Mouse (Mus musculus): ENCODE measurements around the gene Gm49403. TPM values are rescaled to one million over a fixed set of nuclear protein-coding genes. Genes with fewer than 3 reads are reported as not detected.
"Not testable (repeated sequence)": the region's sequence is repeated elsewhere in the genome, so short reads cannot be mapped to it uniquely, and the experiment has no call there.

Gene Gm49403
- polyA plus RNA-seq, 1 experiment from 2014 or later = not detected

- ChIA-PET CTCF (interaction anchor here (1.4 to 1.9 kb wide), 4 partner anchors 9 to 53 kb away, joined by 3 to 4 read pairs (median 3); partner anchors contain the start of gene Mta2), POLR2A (interaction anchor here (0.7 to 2.0 kb wide), 6 partner anchors 9 to 221 kb away, joined by 3 to 5 read pairs (median 4); partner anchors contain the start of gene Ubxn1)
- peak; percentile 76 for DNase-seq (ENCODE audit: low read depth, low spot score)
- TF ChIP-seq CTCF (IDR thresholded peaks at IDR 0.05) = no peak
- peak; percentile 94 for ATAC-seq
- in situ Hi-C loops (cut with MboI; ENCODE audit: low pct_unique_long_range_greater_than_20kb) = no loop called here
- no peaks in the 10 kb centered on the region for H3K27me3 ChIP-seq
These were observed 5.0 kb downstream of the Gm49403 start, which contains the start of the genes 1810009A15Rik and Gm49416 for GRCm38 (mm10) chr19:8888511-8889385. Gene 1810009A15Rik, plus strand, starts transcription at chr19:8888853. Gene Gm49416, plus strand, starts transcription at chr19:8888926.

- no peak for TF ChIP-seq CTCF (IDR thresholded peaks at IDR 0.05)
- ChIA-PET CTCF (interaction anchor here (1.0 to 1.1 kb wide), 3 partner anchors 12 to 48 kb away, joined by 3 to 4 read pairs (median 3); no protein-coding TSS in a partner anchor), POLR2A (interaction anchor here (0.6 to 2.0 kb wide), 4 partner anchors 8 to 52 kb away, joined by 3 to 6 read pairs (median 4); partner anchors contain the start of gene Uqcc3)
- DNase-seq (ENCODE audit: low read depth, low spot score) (peak; percentile 49), ATAC-seq (peak; percentile 9)
- in situ Hi-C loops (cut with MboI; ENCODE audit: low pct_unique_long_range_greater_than_20kb) = no loop called here
- no peaks in the 10 kb centered on the region for H3K27me3 ChIP-seq
These were observed 9.4 kb downstream of the Gm49403 start, which contains the start of gene Ints5 for GRCm38 (mm10) chr19:8892829-8893766. Gene Ints5, plus strand, starts transcription at chr19:8893005.

GRCm38 (mm10) chr19:8895397-8895960 lies 11.7 kb downstream of the Gm49403 start:
- in situ Hi-C loops (cut with MboI; ENCODE audit: low pct_unique_long_range_greater_than_20kb) = no loop called here
- no peak for TF ChIP-seq CTCF (IDR thresholded peaks at IDR 0.05)
- CTCF ChIA-PET = no interaction called here
- ATAC-seq = no peak
- no peak for DNase-seq (ENCODE audit: low read depth, low spot score)
- POLR2A ChIA-PET = interaction anchor here (0.5 kb wide), 1 partner anchor 124 kb away, joined by 3 read pairs; no protein-coding TSS in a partner anchor
- no peaks in the 10 kb centered on the region for H3K27me3 ChIP-seq

- in situ Hi-C loops (cut with MboI; ENCODE audit: low pct_unique_long_range_greater_than_20kb); CTCF ChIA-PET; ATAC-seq; DNase-seq (ENCODE audit: low read depth, low spot score); H3K27me3 ChIP-seq: not testable (repeated sequence)
- POLR2A ChIA-PET = interaction anchor here (0.5 kb wide), 1 partner anchor 125 kb away, joined by 3 read pairs; no protein-coding TSS in a partner anchor
These were observed 12.5 kb downstream of the Gm49403 start for GRCm38 (mm10) chr19:8896231-8896630.

GRCm38 (mm10) chr19:8897211-8897864 lies 13.6 kb downstream of the Gm49403 start:
- DNase-seq (ENCODE audit: low read depth, low spot score); in situ Hi-C loops (cut with MboI; ENCODE audit: low pct_unique_long_range_greater_than_20kb); CTCF ChIA-PET; H3K27me3 ChIP-seq: not testable (repeated sequence)
- ATAC-seq = peak; percentile 2
- POLR2A ChIA-PET = interaction anchor here (0.6 to 1.0 kb wide), 2 partner anchors 12 to 71 kb away, joined by 3 read pairs; no protein-coding TSS in a partner anchor

GRCm38 (mm10) chr19:8897865-8898495 lies 14.2 kb downstream of the Gm49403 start, which contains the start of gene Ganab:
Gene Ganab, plus strand, starts transcription at chr19:8898071.
- ChIA-PET CTCF (no interaction called here), POLR2A (interaction anchor here (0.5 to 1.0 kb wide), 3 partner anchors 13 to 70 kb away, joined by 3 read pairs; no protein-coding TSS in a partner anchor)
- TF ChIP-seq CTCF (IDR thresholded peaks at IDR 0.05) = no peak
- H3K27me3 ChIP-seq = no peaks in the 10 kb centered on the region
- in situ Hi-C loops (cut with MboI; ENCODE audit: low pct_unique_long_range_greater_than_20kb) = no loop called here
- ATAC-seq = peak; percentile 92
- peak; percentile 68 for DNase-seq (ENCODE audit: low read depth, low spot score)

- in situ Hi-C loops (cut with MboI; ENCODE audit: low pct_unique_long_range_greater_than_20kb) = no loop called here
- no peaks in the 10 kb centered on the region for H3K27me3 ChIP-seq
- ChIA-PET CTCF (no interaction called here), POLR2A (interaction anchor here (1.0 kb wide), 1 partner anchor 69 kb away, joined by 3 read pairs; no protein-coding TSS in a partner anchor)
- ATAC-seq (no peak), DNase-seq (ENCODE audit: low read depth, low spot score) (no peak)
- TF ChIP-seq CTCF (IDR thresholded peaks at IDR 0.05) = no peak
These were observed 14.8 kb downstream of the Gm49403 start for GRCm38 (mm10) chr19:8898576-8898975.

GRCm38 (mm10) chr19:8899079-8899478 lies 15.3 kb downstream of the Gm49403 start:
- in situ Hi-C loops (cut with MboI; ENCODE audit: low pct_unique_long_range_greater_than_20kb) = no loop called here
- no peaks in the 10 kb centered on the region for H3K27me3 ChIP-seq
- ChIA-PET CTCF (no interaction called here), POLR2A (no interaction called here)
- no peak for TF ChIP-seq CTCF (IDR thresholded peaks at IDR 0.05)
- ATAC-seq (no peak), DNase-seq (ENCODE audit: low read depth, low spot score) (no peak)

- H3K27me3 ChIP-seq = no peaks in the 10 kb centered on the region
- in situ Hi-C loops (cut with MboI; ENCODE audit: low pct_unique_long_range_greater_than_20kb) = no loop called here
- POLR2A ChIA-PET = interaction anchor here (1.2 kb wide), 1 partner anchor 17 kb away, joined by 3 read pairs; the partner anchor contains the start of gene B3gat3
- no peak for TF ChIP-seq CTCF (IDR thresholded peaks at IDR 0.05)
- DNase-seq (ENCODE audit: low read depth, low spot score) = no peak
- no peak for ATAC-seq
- CTCF ChIA-PET = interaction anchor here (1.7 kb wide), 1 partner anchor 16 kb away, joined by 5 read pairs; the partner anchor contains the start of gene B3gat3
These were observed 19.7 kb downstream of the Gm49403 start for GRCm38 (mm10) chr19:8903412-8903811.
